Mouse (Mus musculus): ENCODE results near the gene Olfr1366.
"Not testable (repeated sequence)": the region's sequence is repeated elsewhere in the genome, so short reads cannot be mapped to it uniquely, and the experiment has no call there.

The Olfr1366 gene

DNA sequence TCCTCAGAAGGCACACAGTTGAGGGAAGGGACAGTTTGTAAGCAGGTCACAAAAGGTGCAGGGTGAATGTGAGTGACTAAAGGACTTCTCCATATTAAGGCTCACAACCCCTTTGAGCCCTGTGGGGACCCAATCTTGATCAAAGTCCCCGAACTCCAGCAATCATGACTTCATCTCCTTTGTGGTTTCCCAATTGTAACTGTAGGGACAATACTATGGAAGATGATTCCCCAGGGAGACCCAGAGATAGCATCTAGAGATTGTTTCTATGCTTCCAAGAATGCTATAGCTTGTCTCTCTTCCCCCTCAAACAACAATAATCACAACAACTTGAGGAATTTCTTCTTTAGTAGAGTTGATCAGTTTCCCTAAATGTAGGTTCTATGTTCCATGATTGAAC is at the start of gene Olfr1366:
Gene Olfr1366 (minus strand): TSS at position 101 of the 400 bp plus-strand sequence.
- no peak for DNase-seq

DNA sequence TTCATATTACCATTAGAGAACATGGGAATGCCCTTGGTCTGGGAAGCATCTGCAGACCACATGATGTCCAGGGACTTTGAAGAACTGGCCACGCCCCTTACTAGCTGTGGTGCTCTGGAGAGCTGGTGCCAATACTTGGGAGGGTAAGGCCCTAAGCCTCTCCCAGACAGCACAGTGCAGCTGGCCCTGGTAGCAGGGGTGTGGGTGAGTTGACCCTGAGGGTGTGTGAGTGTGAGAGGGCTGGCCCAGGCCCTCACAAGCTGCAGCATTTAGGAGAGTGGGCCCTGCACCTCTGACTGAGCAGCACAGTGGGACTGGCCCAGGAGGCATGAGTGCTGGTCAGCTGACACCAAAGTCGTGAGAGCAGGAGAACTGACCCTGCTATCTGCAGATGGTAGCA is 49.0 kb upstream of the Olfr1366 start:
- DNase-seq: no peak

GRCm38 (mm10) chr13:21581659-21582058 is 39.1 kb upstream of the Olfr1366 start, which contains the start of gene Olfr1364:
Gene Olfr1364, minus strand, starts transcription at chr13:21581759.
- no peak for DNase-seq

- DNase-seq: no peak
Measured at GRCm38 (mm10) chr13:21559793-21560192, 17.2 kb upstream of the Olfr1366 start, which contains the start of gene Olfr1535. Gene Olfr1535, minus strand, starts transcription at chr13:21559893.

DNA sequence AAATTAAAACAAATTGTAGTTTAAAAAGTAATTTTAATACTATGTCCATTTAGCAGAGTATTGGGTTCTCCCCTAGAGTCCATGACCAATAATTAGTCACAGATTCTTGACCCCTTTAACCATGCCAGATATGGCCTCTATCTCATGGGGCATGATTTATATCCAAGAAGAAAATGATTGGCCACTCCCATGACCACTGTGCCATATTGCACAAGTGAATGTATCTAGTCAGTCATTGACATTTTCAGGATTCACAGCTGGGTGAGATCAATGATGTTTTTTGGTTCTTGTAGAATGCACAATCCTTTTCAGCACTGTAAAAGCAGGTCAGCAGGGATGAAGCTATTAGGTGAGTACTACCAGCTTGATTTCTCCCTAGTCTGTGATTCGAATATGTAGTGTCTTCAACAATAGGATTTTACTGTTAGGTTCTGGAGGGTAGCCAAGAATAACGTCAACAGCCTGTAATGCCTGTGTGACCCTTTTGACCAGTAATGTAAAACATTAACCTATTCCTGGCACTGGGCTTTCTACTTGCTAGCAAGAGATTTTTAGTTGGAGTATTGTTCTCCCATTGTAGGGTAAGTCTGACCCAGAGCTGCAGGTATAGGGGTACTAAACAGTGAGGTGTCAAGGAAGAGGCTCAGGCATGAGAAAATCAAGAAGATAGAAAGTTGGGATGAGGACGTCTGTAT is 8.0 kb upstream of the Olfr1366 start:
- DNase-seq: no peak

- DNase-seq: no peak
Measured at GRCm38 (mm10) chr13:21549487-21549886, 6.9 kb upstream of the Olfr1366 start.

DNA sequence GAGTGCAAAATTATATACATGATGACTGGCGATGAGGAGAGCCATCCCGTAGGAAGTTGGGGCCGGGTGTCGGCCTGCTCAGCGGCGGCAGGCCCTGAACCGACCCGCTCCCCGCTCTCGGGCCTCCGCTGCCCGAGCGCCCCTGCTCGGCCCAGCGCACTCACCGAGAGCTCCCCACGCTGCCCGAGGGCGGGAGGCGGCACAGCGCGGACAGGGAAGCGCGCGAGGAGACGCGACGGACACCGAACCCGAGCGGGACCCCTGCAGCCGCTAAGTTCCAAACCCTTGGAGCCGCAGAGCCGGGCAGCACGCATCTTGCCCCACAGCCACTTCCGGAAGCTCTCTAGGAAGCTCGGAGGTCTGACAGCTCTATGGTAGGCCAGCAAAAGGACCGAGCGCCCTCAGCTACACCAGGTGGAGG is 11.8 kb downstream of the Olfr1366 start, which contains the start of gene Zkscan8:
Gene Zkscan8 (minus strand): TSS at position 340 of the 421 bp plus-strand sequence.
- DNase-seq: peak; percentile 86

GRCm38 (mm10) chr13:21530136-21530535 is 12.5 kb downstream of the Olfr1366 start:
- DNase-seq: no peak

DNA sequence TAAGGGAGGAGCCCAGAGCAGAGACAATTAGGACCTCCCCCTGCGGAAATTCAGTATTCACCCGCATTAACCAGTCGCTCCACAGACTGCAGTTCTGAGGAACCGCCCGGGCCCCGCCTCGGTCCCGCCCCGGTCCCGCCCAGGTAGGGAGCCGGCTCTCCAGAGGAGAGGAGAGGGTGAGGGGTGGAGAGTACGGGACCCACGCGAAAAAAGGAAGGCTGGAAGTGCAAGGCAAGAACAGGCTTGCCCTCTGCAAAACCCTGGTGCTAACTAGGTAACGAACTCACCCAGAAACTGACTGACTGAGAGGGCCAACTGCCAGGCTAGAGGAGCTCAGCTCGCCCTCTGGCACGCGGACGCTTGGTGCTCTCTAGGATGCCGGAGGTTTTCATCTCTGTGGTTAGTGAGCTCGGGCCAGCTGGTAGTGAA is 36.4 kb downstream of the Olfr1366 start:
- peak; percentile 90 for DNase-seq

DNA sequence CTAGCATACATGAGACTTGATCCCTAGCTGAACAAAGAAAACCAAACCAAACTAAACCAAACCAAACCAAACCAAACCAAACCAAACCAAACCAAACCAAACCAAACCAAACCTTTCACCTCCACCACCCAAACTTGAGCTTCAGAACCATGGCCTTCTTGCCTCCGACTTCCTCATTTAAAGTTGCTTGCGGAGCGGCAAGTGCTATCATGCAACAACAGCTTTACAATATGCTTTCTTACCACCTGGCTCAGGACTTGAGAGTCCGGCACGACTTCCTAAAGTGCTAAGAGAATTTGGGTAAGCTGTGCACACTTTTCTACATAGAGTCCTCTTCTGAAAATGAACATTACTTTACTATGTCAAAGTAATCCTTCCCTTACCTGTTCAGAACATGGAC is 40.3 kb downstream of the Olfr1366 start:
- DNase-seq: no peak

DNA sequence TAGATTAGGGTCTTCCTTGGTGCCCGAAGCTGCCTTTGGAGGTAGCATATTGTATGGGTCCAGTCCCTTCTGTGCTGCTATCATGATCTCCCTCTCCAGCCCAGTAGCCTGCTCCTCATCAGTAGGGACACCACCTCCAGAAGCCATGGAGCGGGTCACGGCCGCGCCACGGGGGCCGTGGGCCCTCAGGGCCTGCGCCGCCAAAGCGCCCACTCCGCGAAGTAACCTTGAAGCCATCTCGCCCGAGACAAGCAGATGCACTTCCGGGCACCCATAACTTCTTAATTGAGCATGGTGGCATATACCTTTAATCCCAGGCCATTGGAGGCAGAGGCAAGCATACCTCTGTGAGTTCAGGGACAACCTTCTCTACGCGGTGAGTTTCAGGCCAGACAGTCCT is 41.4 kb downstream of the Olfr1366 start, which contains the start of gene Gm11273:
Gene Gm11273 (minus strand): TSS at position 237 of the 400 bp plus-strand sequence.
- not testable (repeated sequence) for DNase-seq

DNA sequence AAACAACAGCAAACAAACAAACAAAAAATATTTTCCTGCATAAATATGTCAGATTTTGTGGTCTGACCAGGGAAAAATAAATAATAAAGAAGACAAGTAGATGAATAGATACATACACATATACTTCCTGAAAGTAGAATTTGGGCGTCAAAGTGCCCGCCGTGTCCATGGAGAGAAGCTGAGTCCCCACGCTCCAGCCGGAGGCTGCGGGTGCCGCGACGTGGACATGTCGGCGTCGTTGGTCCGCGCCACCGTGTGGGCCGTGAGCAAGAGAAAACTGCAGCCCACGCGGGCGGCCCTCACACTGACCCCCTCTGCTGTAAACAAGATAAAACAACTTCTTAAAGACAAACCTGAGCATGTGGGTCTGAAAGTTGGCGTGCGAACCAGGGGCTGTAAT is 47.5 kb downstream of the Olfr1366 start, which contains the start of gene AK157302:
Gene AK157302 (plus strand): TSS at position 144 of the 400 bp plus-strand sequence.
- no peak for DNase-seq

DNA sequence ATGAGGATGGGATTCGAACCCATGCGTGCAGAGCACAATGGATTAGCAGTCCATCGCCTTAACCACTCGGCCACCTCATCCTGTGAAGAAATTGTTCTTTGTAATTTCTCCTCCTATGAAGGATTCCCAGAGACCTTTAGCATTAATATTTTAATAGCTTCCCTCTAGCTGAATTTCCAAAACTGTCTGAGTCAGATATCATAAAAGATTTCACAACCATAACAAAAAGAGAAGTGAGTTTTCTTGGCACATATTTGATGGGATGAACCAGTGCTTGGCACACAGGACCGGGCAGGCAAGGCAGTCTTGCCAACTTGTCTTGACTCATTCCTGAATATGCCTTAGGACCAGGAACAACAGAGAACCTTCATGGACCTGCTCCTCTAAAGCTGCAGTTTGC is 49.8 kb downstream of the Olfr1366 start:
- no peak for DNase-seq

DNA sequence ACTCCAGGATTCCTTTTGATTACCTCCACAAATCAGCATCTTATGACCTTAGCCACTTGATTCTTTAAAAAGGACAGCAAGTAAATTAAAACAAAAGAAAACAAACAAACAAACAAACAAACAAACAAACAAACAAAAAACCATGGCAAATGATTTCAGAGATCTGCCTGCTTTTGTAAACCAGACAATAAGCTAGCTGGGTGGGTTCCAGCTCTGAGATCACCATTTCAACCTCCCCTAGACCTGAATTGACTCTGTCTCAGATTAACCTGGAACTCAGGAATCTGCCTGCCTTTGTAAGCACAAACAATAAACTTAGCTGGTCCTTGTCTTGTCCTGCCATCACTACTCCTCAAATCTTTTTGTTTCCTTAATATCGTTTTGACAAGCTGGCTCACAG is 55.7 kb downstream of the Olfr1366 start:
- no peak for DNase-seq
